Mouse (Mus musculus): ENCODE data around the gene Bach1. TPM values are rescaled to one million over a fixed set of nuclear protein-coding genes. Genes with fewer than 3 reads are reported as not detected.

Bach1 gene
- total and polyA plus RNA-seq, 3 experiments = 11.4 to 20.9 (median 13.4) TPM

DNA sequence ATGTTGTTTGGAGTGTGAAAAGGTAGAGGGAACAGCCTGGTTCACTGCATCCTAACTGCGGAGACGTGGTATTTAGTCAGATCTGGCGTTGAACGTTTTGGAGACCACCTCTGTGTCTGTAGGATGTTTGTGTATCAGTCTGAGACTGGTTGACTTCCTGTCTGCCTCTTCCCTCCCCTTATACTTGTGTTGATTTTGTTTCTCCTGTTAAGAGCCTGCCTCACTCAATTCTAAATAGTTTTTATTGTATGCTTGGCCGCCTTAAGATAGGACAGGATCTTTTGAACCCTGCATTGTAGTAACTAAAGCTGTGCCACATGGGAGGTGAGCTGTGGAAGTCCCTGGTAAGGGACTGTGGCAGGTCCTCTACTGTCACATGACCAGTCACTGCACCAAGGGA is 10.4 kb downstream of the Bach1 start:
- H3K79me2 ChIP-seq (replicated peaks; ENCODE audit: control insufficient read depth, extremely low read depth, insufficient read depth, poor library complexity, severe bottlenecking) = peaks cover 84% of the 10 kb centered on the region
- in situ Hi-C loops (cut with MboI; ENCODE audit: low pct_ligation_motif_present, low pct_unique_long_range_greater_than_20kb, low sequenced_read_pairs) (no loop called here), dilution Hi-C loops (cut with MboI; ENCODE audit: extremely low pct_ligation_motif_present, extremely low pct_unique_long_range_greater_than_20kb, low sequenced_read_pairs) (no loop called here)
- DNase-seq (ENCODE audit: extremely low read depth) = no peak
- no peak overlapping the region for H3K4me2 ChIP-seq (ENCODE audit: insufficient read depth, low read depth, poor library complexity, severe bottlenecking)
- peaks cover 28 to 82% of the 10 kb centered on the region in 2 experiments for H3K4me1 ChIP-seq (ENCODE audit: control insufficient read depth in 1 of 2, insufficient read depth in 2 of 2)
- TF ChIP-seq RAD21 (IDR thresholded peaks at IDR 0.05; ENCODE audit: low read depth, low read length) (no peak), CHD2 (IDR thresholded peaks at IDR 0.05; ENCODE audit: low read length) (no peak), USF1 (IDR thresholded peaks at IDR 0.05; ENCODE audit: low read depth, low read length) (peak; percentile 25; the same call in 1 of the 2 replicates), USF2 (conservative IDR thresholded peaks at IDR 0.05; ENCODE audit: low read depth, low read length) (peak; percentile 31; the same call in 1 of the 2 replicates)
- no peak overlapping the region for H3K4me3 ChIP-seq (replicated peaks in 1 of 3; ENCODE audit: low read depth in 2 of 3, low read length in 2 of 3, poor library complexity in 1 of 3)
- no peaks in the 10 kb centered on the region for H3K9me3 ChIP-seq (replicated peaks; ENCODE audit: low read length)
- peaks cover 0 to 35% of the 10 kb centered on the region in 2 experiments for H3K36me3 ChIP-seq (replicated peaks in 1 of 2; ENCODE audit: control insufficient read depth in 1 of 2, insufficient read depth in 1 of 2, low read length in 1 of 2)
- no peaks in the 10 kb centered on the region for H3K27me3 ChIP-seq (replicated peaks)
- no peak overlapping the region for H3K9ac ChIP-seq (ENCODE audit: insufficient read depth, low read depth)
- H3K27ac ChIP-seq (ENCODE audit: insufficient read depth, low read depth) = no peak overlapping the region

DNA sequence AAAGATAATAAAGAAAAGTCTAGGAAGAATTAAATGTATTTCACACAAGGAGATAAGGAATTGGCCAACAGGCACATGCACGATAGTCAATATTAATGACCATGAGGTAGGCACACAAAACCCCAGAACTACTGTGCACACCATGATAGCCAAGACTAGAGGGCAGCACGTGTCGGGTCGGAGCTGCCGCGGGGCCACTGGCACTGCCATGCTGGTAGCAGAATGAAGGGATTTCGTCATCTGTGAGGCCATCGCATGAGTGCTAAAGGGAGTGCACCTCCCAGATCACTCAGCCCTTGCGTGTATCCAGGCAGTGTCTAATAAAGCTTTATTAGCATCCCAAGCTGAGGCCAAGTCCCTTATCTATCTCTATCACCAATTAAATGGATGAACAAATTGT is 11.2 kb downstream of the Bach1 start:
- Histone ChIP-seq H3K9me3 (replicated peaks; ENCODE audit: low read length) (no peaks in the 10 kb centered on the region), H3K27me3 (replicated peaks) (no peaks in the 10 kb centered on the region), H3K36me3 (replicated peaks in 1 of 2; ENCODE audit: control insufficient read depth in 1 of 2, insufficient read depth in 1 of 2, low read length in 1 of 2) (peaks cover 0 to 38% of the 10 kb centered on the region in 2 experiments), H3K27ac (ENCODE audit: insufficient read depth, low read depth) (no peak overlapping the region), H3K79me2 (replicated peaks; ENCODE audit: control insufficient read depth, extremely low read depth, insufficient read depth, poor library complexity, severe bottlenecking) (peaks cover 84% of the 10 kb centered on the region), H3K4me1 (ENCODE audit: control insufficient read depth in 1 of 2, insufficient read depth in 2 of 2) (peaks cover 30 to 81% of the 10 kb centered on the region in 2 experiments), H3K9ac (ENCODE audit: insufficient read depth, low read depth) (no peak overlapping the region), H3K4me2 (ENCODE audit: insufficient read depth, low read depth, poor library complexity, severe bottlenecking) (no peak overlapping the region), H3K4me3 (replicated peaks in 1 of 3; ENCODE audit: low read depth in 2 of 3, low read length in 2 of 3, poor library complexity in 1 of 3) (no peak overlapping the region)
- TF ChIP-seq KAT2A (IDR thresholded peaks at IDR 0.05; ENCODE audit: insufficient replicate concordance, low read length) (no peak), CHD2 (IDR thresholded peaks at IDR 0.05; ENCODE audit: low read length) (no peak), POLR2AphosphoS2 (IDR thresholded peaks at IDR 0.05; ENCODE audit: low read depth, low read length) (no peak), PAX5 (IDR thresholded peaks at IDR 0.05; ENCODE audit: low read length) (no peak), EP300 (IDR thresholded peaks at IDR 0.05; ENCODE audit: low read length) (no peak), MAFK (IDR thresholded peaks at IDR 0.05; ENCODE audit: insufficient replicate concordance, low read length) (no peak), NRF1 (IDR thresholded peaks at IDR 0.05; ENCODE audit: low read depth, low read length) (no peak), JUN (IDR thresholded peaks at IDR 0.05; ENCODE audit: insufficient read depth, low read depth, low read length) (no peak), MAX (IDR thresholded peaks at IDR 0.05; ENCODE audit: low read length) (no peak), MXI1 (IDR thresholded peaks at IDR 0.05; ENCODE audit: low read depth, low read length) (no peak), E2F4 (IDR thresholded peaks at IDR 0.05; ENCODE audit: insufficient replicate concordance, low read depth, low read length) (no peak), ZKSCAN1 (IDR thresholded peaks at IDR 0.05; ENCODE audit: borderline replicate concordance, low read depth, low read length) (no peak), CHD1 (IDR thresholded peaks at IDR 0.05; ENCODE audit: low read depth, low read length) (no peak), JUND (conservative IDR thresholded peaks at IDR 0.05; ENCODE audit: low read depth, low read length) (no peak), SIN3A (IDR thresholded peaks at IDR 0.05; ENCODE audit: low read length) (no peak)
- no peak for DNase-seq (ENCODE audit: extremely low read depth)
- dilution Hi-C loops (cut with MboI; ENCODE audit: extremely low pct_ligation_motif_present, extremely low pct_unique_long_range_greater_than_20kb, low sequenced_read_pairs) (no loop called here), in situ Hi-C loops (cut with MboI; ENCODE audit: low pct_ligation_motif_present, low pct_unique_long_range_greater_than_20kb, low sequenced_read_pairs) (no loop called here)

Data from CH12.LX (cell line).